Mouse (Mus musculus): ENCODE data around the gene Ptges3l.
A peak's percentile ranks its signal among the peaks of the same experiment; 100 is the strongest.
"Not testable (repeated sequence)": the region's sequence is repeated elsewhere in the genome, so short reads cannot be mapped to it uniquely, and the experiment has no call there.

Ptges3l gene

GRCm38 (mm10) chr11:101424925-101425813, at the start of gene Ptges3l, which contains the start of gene Rundc1:
TSS of gene Ptges3l (minus strand) at chr11:101425333.
TSS of gene Rundc1 (plus strand) at chr11:101425085.
- DNase-seq (ENCODE audit: low spot score), result peak; percentile 96

DNA sequence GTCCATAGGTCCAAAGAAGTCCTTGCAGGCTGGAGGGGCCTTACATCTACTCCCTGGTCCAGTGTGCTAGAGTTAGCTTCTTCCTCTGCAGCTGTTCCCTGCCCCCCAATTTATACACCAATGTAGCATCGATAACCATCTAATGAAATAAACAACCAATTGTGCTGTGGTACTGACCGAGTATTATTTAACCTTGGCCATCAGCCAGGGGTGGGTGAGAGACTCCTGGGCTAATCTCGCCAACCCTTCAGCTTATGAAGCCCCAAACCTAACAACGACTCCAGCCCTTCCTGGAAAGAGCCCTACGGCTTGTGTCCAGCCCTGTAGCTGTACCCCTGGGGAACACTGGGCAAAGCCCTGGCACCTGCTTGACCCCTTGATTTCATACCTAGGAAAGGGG, 49.2 kb upstream of the Ptges3l start:
- no peak for DNase-seq (ENCODE audit: low spot score)

- DNase-seq (ENCODE audit: low spot score), result not testable (repeated sequence)
These were observed 48.6 kb upstream of the Ptges3l start for GRCm38 (mm10) chr11:101473686-101474085.

GRCm38 (mm10) chr11:101472336-101472735, 47.2 kb upstream of the Ptges3l start:
- DNase-seq (ENCODE audit: low spot score), result peak; percentile 34

GRCm38 (mm10) chr11:101471926-101472325, 46.8 kb upstream of the Ptges3l start:
- DNase-seq (ENCODE audit: low spot score), result no peak

GRCm38 (mm10) chr11:101470206-101470605, 45.1 kb upstream of the Ptges3l start:
- no peak for DNase-seq (ENCODE audit: low spot score)

- no peak for DNase-seq (ENCODE audit: low spot score)
These were observed 44.0 kb upstream of the Ptges3l start for GRCm38 (mm10) chr11:101469155-101469554.

DNA sequence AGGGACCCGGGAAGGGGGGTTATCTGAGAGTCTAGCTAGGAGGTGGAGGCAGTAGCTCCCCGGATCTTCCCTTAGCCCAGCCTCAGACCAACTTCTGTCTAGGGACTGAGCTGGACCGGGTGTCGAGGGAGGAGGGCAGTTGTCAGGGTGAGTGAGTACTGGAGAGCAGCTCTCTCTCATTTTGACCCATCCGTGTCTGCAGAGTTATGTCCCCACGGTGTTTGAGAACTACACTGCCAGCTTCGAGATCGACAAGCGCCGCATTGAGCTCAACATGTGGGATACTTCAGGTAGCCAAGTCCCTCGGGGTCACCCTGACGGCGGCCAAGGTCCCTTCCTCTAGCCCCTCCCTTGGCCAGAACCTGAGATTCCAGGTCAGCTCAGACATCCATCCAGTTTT, 43.6 kb upstream of the Ptges3l start:
- DNase-seq (ENCODE audit: low spot score), result no peak

DNA sequence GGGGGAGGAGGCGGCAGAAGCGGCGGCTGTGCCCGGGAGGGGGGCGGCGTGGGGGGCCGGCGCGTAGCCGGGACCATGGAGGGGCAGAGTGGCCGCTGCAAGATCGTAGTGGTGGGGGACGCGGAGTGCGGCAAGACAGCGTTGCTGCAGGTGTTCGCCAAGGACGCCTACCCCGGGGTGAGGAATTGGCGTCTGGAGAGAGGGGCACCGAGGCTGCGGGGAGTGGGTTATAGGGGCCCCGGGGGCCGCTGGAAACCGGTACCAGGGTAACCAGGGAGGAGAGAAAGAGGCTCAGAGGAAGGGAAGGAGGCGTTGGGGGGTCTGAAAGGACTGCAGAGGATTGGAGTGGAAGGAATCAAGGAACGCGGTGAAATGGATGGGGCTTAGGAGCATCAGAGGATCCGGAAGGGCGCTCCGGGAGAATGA, 43.1 kb upstream of the Ptges3l start:
- no peak for DNase-seq (ENCODE audit: low spot score)

DNA sequence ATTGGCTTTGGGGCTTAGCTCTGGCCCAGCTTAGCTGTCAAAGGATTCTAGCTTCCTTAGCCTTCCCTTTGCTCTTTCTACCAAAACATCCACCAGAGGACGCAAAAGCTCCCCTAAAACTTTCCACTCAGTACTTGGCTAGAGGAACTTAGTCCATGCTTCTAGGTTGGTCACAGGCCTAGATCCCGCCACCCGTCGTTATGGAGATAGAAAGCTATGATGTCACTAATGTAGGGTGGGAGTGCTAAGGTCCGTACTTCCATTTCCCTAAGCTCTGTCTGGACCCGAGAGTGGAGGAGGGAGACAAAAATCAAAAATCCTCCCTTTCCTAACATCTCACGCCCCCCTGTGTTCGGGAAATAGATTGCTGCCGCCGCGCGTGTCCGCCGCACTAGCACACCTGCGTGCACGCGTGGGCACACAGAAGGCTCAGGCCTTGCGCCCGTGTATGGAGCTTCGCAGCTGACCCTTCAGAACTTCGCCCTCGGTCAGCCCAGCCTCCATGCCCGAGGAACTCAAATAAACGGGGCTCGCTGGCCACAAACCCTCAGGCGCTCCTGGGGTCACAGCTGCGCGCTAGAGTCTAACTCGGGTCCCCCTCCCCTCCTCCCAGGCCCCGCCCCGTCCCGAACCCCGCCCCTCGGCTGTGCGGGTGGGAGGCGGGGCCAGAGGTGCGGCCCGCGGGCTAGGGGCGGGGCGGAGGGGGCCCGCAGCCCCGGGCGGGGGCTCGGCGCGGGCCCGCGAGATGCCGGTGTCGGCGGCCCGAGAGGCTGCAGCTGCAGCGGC, 42.5 kb upstream of the Ptges3l start:
- peak; percentile 84 for DNase-seq (ENCODE audit: low spot score)

- not testable (repeated sequence) for DNase-seq (ENCODE audit: low spot score)
These were observed 41.4 kb upstream of the Ptges3l start for GRCm38 (mm10) chr11:101466552-101466950.

- peak; percentile 78 for DNase-seq (ENCODE audit: low spot score)
These were observed 40.9 kb upstream of the Ptges3l start, which contains the start of gene Vat1 for GRCm38 (mm10) chr11:101465869-101466551. TSS of gene Vat1 (minus strand) at chr11:101466230.

- DNase-seq (ENCODE audit: low spot score), result peak; percentile 79
These were observed 40.2 kb upstream of the Ptges3l start for GRCm38 (mm10) chr11:101465101-101465868.

GRCm38 (mm10) chr11:101464211-101465100, 39.3 kb upstream of the Ptges3l start, which contains the start of gene Rnd2:
TSS of gene Rnd2 (plus strand) at chr11:101464999.
- no peak for DNase-seq (ENCODE audit: low spot score)

- DNase-seq (ENCODE audit: low spot score), result peak; percentile 83
These were observed 37.7 kb upstream of the Ptges3l start for GRCm38 (mm10) chr11:101462583-101463440.

DNA sequence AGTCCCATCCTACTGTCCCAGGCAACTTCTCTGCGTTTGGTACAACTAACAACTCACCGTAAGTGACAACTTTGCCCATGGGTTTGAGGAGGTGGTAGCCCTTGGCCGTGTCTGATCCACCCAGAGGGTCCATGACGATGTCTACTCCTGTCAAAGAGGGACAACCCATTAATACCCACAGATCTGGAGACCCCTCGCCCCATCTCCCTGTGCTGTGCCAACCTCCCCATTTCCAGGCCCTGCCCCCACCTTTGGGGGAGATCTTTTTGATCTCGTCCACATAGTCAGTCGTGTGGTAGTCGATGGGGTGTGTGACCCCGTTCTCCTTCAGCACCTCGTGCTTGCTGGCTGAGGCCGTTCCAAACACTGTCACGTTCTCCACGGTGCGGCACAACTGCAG, 37.0 kb upstream of the Ptges3l start:
- DNase-seq (ENCODE audit: low spot score), result no peak

DNA sequence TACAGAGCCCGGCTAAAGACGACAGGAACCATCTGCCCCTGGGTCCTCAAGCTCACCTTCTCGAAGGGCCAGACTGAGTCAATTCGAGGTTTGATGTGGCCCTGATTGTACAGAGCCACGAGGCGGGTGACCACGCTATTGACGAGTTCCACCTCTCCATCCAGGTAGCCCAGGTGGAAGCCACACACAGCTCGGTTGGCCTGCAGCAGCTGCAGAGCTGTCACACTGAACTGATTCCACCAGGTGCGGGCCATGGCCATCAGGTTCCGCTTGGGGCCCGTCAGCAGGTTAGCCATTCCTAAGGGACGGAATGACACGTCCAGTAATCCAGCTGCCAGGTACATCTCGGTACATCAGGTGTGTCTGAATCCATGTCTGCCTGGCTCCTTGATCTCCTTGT, 35.2 kb upstream of the Ptges3l start:
- DNase-seq (ENCODE audit: low spot score), result no peak

GRCm38 (mm10) chr11:101459716-101460115, 34.6 kb upstream of the Ptges3l start:
- no peak for DNase-seq (ENCODE audit: low spot score)

- DNase-seq (ENCODE audit: low spot score), result no peak
These were observed 33.1 kb upstream of the Ptges3l start for GRCm38 (mm10) chr11:101458217-101458616.
